Mouse (Mus musculus) heart, embryonic 14.5 days (tissue): Measurements from ENCODE around the gene Cep170. TPM values are rescaled to one million over a fixed set of nuclear protein-coding genes. Genes with fewer than 3 reads are reported as not detected.
"Not testable (repeated sequence)": the region's sequence is repeated elsewhere in the genome, so short reads cannot be mapped to it uniquely, and the experiment has no call there.

Experiments
- ATAC-seq: fragments of 200-750 bp; cut with Nextera tagmentation; 2 replicates; pipeline ENCODE4 v1.8.0; 2017; ENCODE audit warnings: low read depth, moderate TSS enrichment; ENCODE audit not compliant: insufficient number of reproducible peaks, insufficient read depth, low FRiP score
- H3K27ac ChIP-seq, 2 experiments: fragments of 200-500 bp in 1 of 2; fragments of 300-500 bp in 1 of 2; sonication (generic) in 1 of 2; replicated peaks in 1 of 2; 2 replicates each; pipeline ENCODE4 v1.5.1; 2012 to 2014; ENCODE audit warnings: low read depth in 2 of 2, low read length in 2 of 2, control low read depth in 1 of 2, mild to moderate bottlenecking in 1 of 2, mixed read lengths in 1 of 2; ENCODE audit not compliant: control insufficient read depth in 1 of 2, insufficient read depth in 1 of 2
- H3K27me3 ChIP-seq: fragments of 300-500 bp; sonication (generic); 2 replicates; pipeline ENCODE4 v1.6.1; 2014; ENCODE audit warnings: mild to moderate bottlenecking, low read length, control low read depth; ENCODE audit not compliant: control insufficient read depth, insufficient read depth
- H3K36me3 ChIP-seq: fragments of 300-500 bp; sonication (generic); 2 replicates; pipeline ENCODE4 v1.6.1; 2014; ENCODE audit warnings: mild to moderate bottlenecking, control low read depth, low read length, mixed read lengths; ENCODE audit not compliant: control insufficient read depth, insufficient read depth
- H3K4me1 ChIP-seq, 2 experiments: fragments of 200-500 bp in 1 of 2; fragments of 300-500 bp in 1 of 2; sonication (generic) in 1 of 2; 2 replicates each; pipeline ENCODE4 v1.6.1; 2012 to 2014; ENCODE audit warnings: low read length in 2 of 2, control low read depth in 1 of 2, mixed read lengths in 1 of 2; ENCODE audit not compliant: control insufficient read depth in 2 of 2, insufficient read depth in 2 of 2
- H3K4me2 ChIP-seq: fragments of 300-500 bp; sonication (generic); 2 replicates; pipeline ENCODE4 v1.6.1; 2014; ENCODE audit warnings: mild to moderate bottlenecking, low read length
- H3K4me3 ChIP-seq, 2 experiments: fragments of 200-500 bp in 1 of 2; fragments of 300-500 bp in 1 of 2; sonication (generic) in 1 of 2; 2 replicates each; pipeline ENCODE4 v1.5.1; 2012 to 2014; ENCODE audit warnings: low read length in 2 of 2, mild to moderate bottlenecking in 2 of 2, control low read depth in 1 of 2, low read depth in 1 of 2, moderate library complexity in 1 of 2; ENCODE audit not compliant: control insufficient read depth in 1 of 2, insufficient read depth in 1 of 2
- H3K9ac ChIP-seq: fragments of 300-500 bp; sonication (generic); 2 replicates; pipeline ENCODE4 v1.6.1; 2014; ENCODE audit warnings: mild to moderate bottlenecking, low read length
- H3K9me3 ChIP-seq: fragments of 300-500 bp; sonication (generic); 2 replicates; pipeline ENCODE4 v1.6.1; 2016; ENCODE audit warnings: low read length, control low read depth; ENCODE audit not compliant: control insufficient read depth
- WGBS: fragments of 180-500 bp; shearing (Covaris S2); extraction: QIAGEN DNeasy Blood & Tissue Kit; methylation state at CpG from one replicate; pipeline ENCODE4 v1.1.7; 2014; 5-methylcytosine and 5-hydroxymethylcytosine counted together
- polyA plus RNA-seq: library from polyadenylated mRNA; unstranded; fragments of >200 nt; fragmentation: Nextera tagmentation; extraction: Ambion mirVana; gene quantifications from 2 replicates; pipeline ENCODE4 v1.2.1, GENCODE M21; 2014

Cep170 gene
- polyA plus RNA-seq, 1 experiment from 2014 or later = 27.5 TPM

- no peak overlapping the region for H3K9ac ChIP-seq
- 79% methylated on average over 17 of the region's 17 CpGs for WGBS
- no peak overlapping the region for H3K4me2 ChIP-seq
- H3K36me3 ChIP-seq = peaks cover 22% of the 10 kb centered on the region; the same call in 1 of the 2 replicates
- no peak for ATAC-seq
- H3K4me1 ChIP-seq = no peaks in the 10 kb centered on the region
- no peak overlapping the region for H3K27ac ChIP-seq
- no peak overlapping the region for H3K4me3 ChIP-seq
- H3K27me3 ChIP-seq = no peaks in the 10 kb centered on the region
- H3K9me3 ChIP-seq = no peaks in the 10 kb centered on the region
These were observed 31.5 kb upstream of the Cep170 start for GRCm38 (mm10) chr1:176845082-176845977.

GRCm38 (mm10) chr1:176836562-176836961, 22.7 kb upstream of the Cep170 start:
- Histone ChIP-seq H3K4me2 (peak overlapping the region; percentile 87), H3K4me3 (peak overlapping the region; percentile 31 to 53)
- H3K27ac ChIP-seq, H3K9me3 ChIP-seq, H3K27me3 ChIP-seq, ATAC-seq, H3K36me3 ChIP-seq, H3K9ac ChIP-seq, H3K4me1 ChIP-seq: not testable (repeated sequence)
- WGBS = 14% methylated on average over 7 of the region's 7 CpGs

GRCm38 (mm10) chr1:176835501-176836294, 21.8 kb upstream of the Cep170 start:
- no peaks in the 10 kb centered on the region for H3K36me3 ChIP-seq
- H3K27ac ChIP-seq = peak overlapping the region in 1 of 2 experiments; percentile 48; a peak in 2 of 4 replicates
- WGBS = 2% methylated on average over 41 of the region's 41 CpGs
- H3K4me3 ChIP-seq = peak overlapping the region; percentile 53 to 73
- no peaks in the 10 kb centered on the region for H3K9me3 ChIP-seq
- no peaks in the 10 kb centered on the region for H3K27me3 ChIP-seq
- peaks cover 4 to 10% of the 10 kb centered on the region in 2 experiments; a peak in 3 of 4 replicates for H3K4me1 ChIP-seq
- peak overlapping the region; percentile 64 for H3K9ac ChIP-seq
- peak overlapping the region; percentile 87 for H3K4me2 ChIP-seq
- peak; percentile 39; the same call in 1 of the 2 replicates for ATAC-seq

- H3K27ac ChIP-seq = no peak overlapping the region
- H3K4me3 ChIP-seq = peak overlapping the region; percentile 53 to 73; a peak in 3 of 4 replicates
- peaks cover 4 to 10% of the 10 kb centered on the region in 2 experiments; a peak in 3 of 4 replicates for H3K4me1 ChIP-seq
- H3K4me2 ChIP-seq = peak overlapping the region; percentile 87
- H3K9ac ChIP-seq = 0 out of 2 replicates have a peak overlapping the region, but pooled peaks have one; percentile 64
- H3K36me3 ChIP-seq = no peaks in the 10 kb centered on the region
- ATAC-seq = no peak; the same call in 1 of the 2 replicates
- 38% methylated on average over 6 of the region's 6 CpGs for whole genome bisulfite sequencing
- H3K27me3 ChIP-seq = no peaks in the 10 kb centered on the region
- no peaks in the 10 kb centered on the region for H3K9me3 ChIP-seq
These were observed 21.0 kb upstream of the Cep170 start for GRCm38 (mm10) chr1:176834880-176835279.

- Histone ChIP-seq H3K4me1 (peaks cover 4 to 10% of the 10 kb centered on the region in 2 experiments; a peak in 3 of 4 replicates), H3K9me3 (no peaks in the 10 kb centered on the region), H3K36me3 (no peaks in the 10 kb centered on the region), H3K4me2 (no peak overlapping the region), H3K27ac (no peak overlapping the region), H3K4me3 (no peak overlapping the region), H3K9ac (no peak overlapping the region), H3K27me3 (no peaks in the 10 kb centered on the region)
- ATAC-seq = no peak
- WGBS = 49% methylated on average over 3 of the region's 3 CpGs
These were observed 20.1 kb upstream of the Cep170 start for GRCm38 (mm10) chr1:176833948-176834347.

GRCm38 (mm10) chr1:176833257-176833656, 19.4 kb upstream of the Cep170 start:
- no peaks in the 10 kb centered on the region for H3K36me3 ChIP-seq
- peaks cover 9 to 10% of the 10 kb centered on the region in 2 experiments for H3K4me1 ChIP-seq
- no peak overlapping the region for H3K27ac ChIP-seq
- H3K4me2 ChIP-seq = no peak overlapping the region
- H3K27me3 ChIP-seq = no peaks in the 10 kb centered on the region
- H3K9ac ChIP-seq = no peak overlapping the region
- no peak overlapping the region for H3K4me3 ChIP-seq
- no peak for ATAC-seq
- no peaks in the 10 kb centered on the region for H3K9me3 ChIP-seq

GRCm38 (mm10) chr1:176832607-176833006, 18.7 kb upstream of the Cep170 start:
- 0 out of 4 replicates have a peak overlapping the region, but pooled peaks of 1 of the 2 experiments have one; percentile 41 for H3K27ac ChIP-seq
- 56% methylated on average over 8 of the region's 8 CpGs for WGBS
- 0 out of 2 replicates have a peak overlapping the region, but pooled peaks have one; percentile 8 for H3K4me2 ChIP-seq
- no peak overlapping the region for H3K9ac ChIP-seq
- no peaks in the 10 kb centered on the region for H3K27me3 ChIP-seq
- no peaks in the 10 kb centered on the region for H3K36me3 ChIP-seq
- H3K4me3 ChIP-seq = no peak overlapping the region
- H3K4me1 ChIP-seq = peaks cover 9 to 10% of the 10 kb centered on the region in 2 experiments
- no peaks in the 10 kb centered on the region for H3K9me3 ChIP-seq
- ATAC-seq = no peak
